Mouse (Mus musculus) midbrain, postnatal 0 days (tissue): ENCODE data around the gene Spata6. TPM values are rescaled to one million over a fixed set of nuclear protein-coding genes. Genes with fewer than 3 reads are reported as not detected.

ENCODE experiments used
- ATAC-seq: fragments of 200-750 bp; cut with Nextera tagmentation; 2 replicates; pipeline ENCODE4 v1.8.0; 2017; ENCODE audit warnings: moderate number of reproducible peaks, mild to moderate bottlenecking, moderate TSS enrichment, moderate library complexity; ENCODE audit not compliant: low FRiP score
- DNase-seq: peaks from one replicate; pipeline ENCODE4 v3.0.0-alpha.2; 2015; ENCODE audit warnings: low spot score
- H3K27ac ChIP-seq: fragments of 300-500 bp; sonication (generic); 2 replicates; pipeline ENCODE4 v1.5.1; 2014; ENCODE audit warnings: low read depth, mild to moderate bottlenecking, low read length, mixed read lengths
- H3K27me3 ChIP-seq: fragments of 300-500 bp; sonication (generic); 2 replicates; pipeline ENCODE4 v1.6.1; 2014; ENCODE audit warnings: low read length, control low read depth, mixed read lengths; ENCODE audit not compliant: insufficient read depth
- H3K36me3 ChIP-seq: fragments of 300-500 bp; sonication (generic); 2 replicates; pipeline ENCODE4 v1.6.1; 2014; ENCODE audit warnings: low read length, control low read depth, mixed read lengths; ENCODE audit not compliant: insufficient read depth
- H3K4me1 ChIP-seq: fragments of 300-500 bp; sonication (generic); 2 replicates; pipeline ENCODE4 v1.6.1; 2014; ENCODE audit warnings: mild to moderate bottlenecking, control low read depth, antibody characterized with exemption, low read length, mixed read lengths; ENCODE audit not compliant: insufficient read depth
- H3K4me2 ChIP-seq: fragments of 300-500 bp; sonication (generic); 2 replicates; pipeline ENCODE4 v1.6.1; 2014; ENCODE audit warnings: low read depth, mild to moderate bottlenecking, low read length, mixed read lengths; ENCODE audit not compliant: poor library complexity, severe bottlenecking
- H3K4me3 ChIP-seq: fragments of 300-500 bp; sonication (generic); 2 replicates; pipeline ENCODE4 v1.5.1; 2014; ENCODE audit warnings: low read depth, mild to moderate bottlenecking, low read length, moderate library complexity
- H3K9ac ChIP-seq: fragments of 300-500 bp; sonication (generic); replicated peaks from 2 replicates; pipeline ENCODE4 v1.6.1; 2014; ENCODE audit warnings: mild to moderate bottlenecking, low read length, moderate library complexity, mixed read lengths; ENCODE audit not compliant: poor library complexity, severe bottlenecking
- H3K9me3 ChIP-seq: fragments of 300-500 bp; sonication (generic); 2 replicates; pipeline ENCODE4 v1.6.1; 2016; ENCODE audit warnings: low read length, control low read depth
- CTCF ChIP-seq: IDR thresholded peaks from 2 replicates; pipeline ENCODE4 v1.5.1; 2016; ENCODE audit warnings: antibody characterized with exemption, mild to moderate bottlenecking
- WGBS: fragments of 180-500 bp; shearing (Covaris S2); extraction: QIAGEN DNeasy Blood & Tissue Kit; methylation state at CpG from one replicate; pipeline ENCODE4 v1.1.7; 2014; 5-methylcytosine and 5-hydroxymethylcytosine counted together
- polyA plus RNA-seq: library from polyadenylated mRNA; unstranded; fragments of >200 nt; fragmentation: Nextera tagmentation; extraction: Ambion mirVana; gene quantifications from 2 replicates; pipeline ENCODE4 v1.2.1, GENCODE M21; 2015
- total RNA-seq: library from RNA; depleted of rRNA; stranded (reverse); fragments of >200 nt; gene quantifications from 2 replicates; pipeline ENCODE4 v1.2.3, GENCODE M21; 2014; rRNA removed

Spata6 gene
- total and polyA plus RNA-seq, 2 experiments from 2014 or later: 14.4 to 14.5 TPM

GRCm38 (mm10) chr4:111866701-111867100 is 146.9 kb downstream of the Spata6 start:
- ATAC-seq: no peak
- no peak overlapping the region for H3K27ac ChIP-seq

DNA sequence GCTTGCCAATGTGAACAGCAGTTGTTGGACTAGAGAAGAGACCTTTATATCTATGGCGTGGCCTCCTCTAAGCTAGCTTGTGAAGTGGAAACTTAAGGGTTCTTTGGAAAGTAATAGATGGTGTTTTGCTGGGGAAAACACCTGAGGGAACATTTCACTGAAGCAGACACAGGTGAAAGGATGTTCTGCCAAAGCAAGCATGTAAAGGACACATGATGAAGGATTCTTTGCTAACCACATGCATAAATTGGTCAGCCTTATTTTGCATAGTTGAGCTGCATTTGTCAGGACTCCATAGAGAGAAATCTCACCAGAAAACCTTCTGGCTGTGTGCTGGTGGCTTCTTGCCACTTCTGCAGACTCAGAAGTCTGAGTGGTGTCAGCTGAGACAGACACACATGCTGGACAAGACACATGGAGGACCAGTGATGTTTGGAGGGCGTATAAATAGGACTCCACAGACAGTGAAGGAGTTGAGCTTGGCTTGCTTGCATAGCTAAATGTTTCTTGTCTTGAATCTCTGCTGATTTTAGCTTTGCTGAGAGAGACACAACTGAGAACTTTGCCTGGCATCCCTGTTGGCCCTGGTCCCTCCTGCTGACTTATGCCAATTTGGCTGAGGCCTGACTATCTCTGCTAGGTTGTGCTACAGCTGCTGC is 148.1 kb downstream of the Spata6 start:
- H3K9ac ChIP-seq: no peak overlapping the region
- H3K4me2 ChIP-seq: no peak overlapping the region
- H3K27me3 ChIP-seq: no peaks in the 10 kb centered on the region
- H3K36me3 ChIP-seq: no peaks in the 10 kb centered on the region
- no peak for ATAC-seq
- H3K4me1 ChIP-seq: no peaks in the 10 kb centered on the region
- DNase-seq: no peak
- H3K27ac ChIP-seq: no peak overlapping the region
- TF ChIP-seq CTCF: no peak
- no peak overlapping the region for H3K4me3 ChIP-seq
- 83% methylated on average over 2 of the region's 2 CpGs for WGBS
- H3K9me3 ChIP-seq: no peaks in the 10 kb centered on the region

More at GRCm38 (mm10) chr4:111866701-111867100, 146.9 kb downstream of the Spata6 start:
- TF ChIP-seq CTCF: no peak
- Histone ChIP-seq H3K4me2 (no peak overlapping the region), H3K4me3 (no peak overlapping the region), H3K4me1 (no peaks in the 10 kb centered on the region), H3K36me3 (no peaks in the 10 kb centered on the region), H3K9ac (no peak overlapping the region), H3K9me3 (no peaks in the 10 kb centered on the region), H3K27me3 (no peaks in the 10 kb centered on the region)
- WGBS: 87% methylated on average over 5 of the region's 5 CpGs
- DNase-seq: no peak

Other genes starting within 250 kb of the Spata6 start
- gene Slc5a9, start 182.9 kb downstream of the Spata6 start, total RNA-seq: not detected in 2 replicates
- not detected in 2 replicates for gene Slc5a9, start 182.9 kb downstream of the Spata6 start, polyA plus RNA-seq
- not detected in 2 replicates for gene Skint8, start 199.4 kb downstream of the Spata6 start, total RNA-seq
- gene Skint8, start 199.4 kb downstream of the Spata6 start, polyA plus RNA-seq: not detected in 2 replicates